Mouse (Mus musculus) heart, embryonic 10.5 days (tissue): ENCODE measurements around the gene Etfbkmt. TPM values are rescaled to one million over a fixed set of nuclear protein-coding genes. Genes with fewer than 3 reads are reported as not detected.
"Not testable (repeated sequence)": the region's sequence is repeated elsewhere in the genome, so short reads cannot be mapped to it uniquely, and the experiment has no call there.

ENCODE experiments used
- DNase-seq: peaks from one replicate; pipeline ENCODE4 v3.0.0-alpha.2; 2017; ENCODE audit warnings: low spot score
- H3K27ac ChIP-seq: fragments of 300-500 bp; sonication (generic); 2 replicates; pipeline ENCODE4 v1.5.1; 2016; ENCODE audit warnings: mild to moderate bottlenecking
- H3K27me3 ChIP-seq: fragments of 300-500 bp; sonication (generic); 2 replicates; pipeline ENCODE4 v1.6.1; 2016; ENCODE audit warnings: mild to moderate bottlenecking; ENCODE audit not compliant: poor library complexity, insufficient read depth, severe bottlenecking
- H3K36me3 ChIP-seq: fragments of 300-500 bp; sonication (generic); 2 replicates; pipeline ENCODE4 v1.6.1; 2016; ENCODE audit warnings: mild to moderate bottlenecking, moderate library complexity
- H3K4me1 ChIP-seq: fragments of 300-500 bp; sonication (generic); 2 replicates; pipeline ENCODE4 v1.6.1; 2016; ENCODE audit warnings: mild to moderate bottlenecking
- H3K4me3 ChIP-seq: fragments of 300-500 bp; sonication (generic); 2 replicates; pipeline ENCODE4 v1.5.1; 2016; ENCODE audit warnings: mild to moderate bottlenecking, moderate library complexity
- H3K9me3 ChIP-seq: fragments of 300-500 bp; sonication (generic); 2 replicates; pipeline ENCODE4 v1.6.1; 2016; ENCODE audit warnings: mild to moderate bottlenecking, moderate library complexity
- WGBS: fragments of 180-500 bp; shearing (Covaris S2); methylation state at CpG from one replicate; pipeline ENCODE4 v1.1.7; 2016; 5-methylcytosine and 5-hydroxymethylcytosine counted together
- polyA plus RNA-seq: library from polyadenylated mRNA; unstranded; fragments of >200 nt; fragmentation: Nextera tagmentation; extraction: Ambion mirVana; gene quantifications from 2 replicates; pipeline ENCODE4 v1.2.1, GENCODE M21; 2016

Gene Etfbkmt
- polyA plus RNA-seq, 1 experiment from 2014 or later: 19.9 TPM

DNA sequence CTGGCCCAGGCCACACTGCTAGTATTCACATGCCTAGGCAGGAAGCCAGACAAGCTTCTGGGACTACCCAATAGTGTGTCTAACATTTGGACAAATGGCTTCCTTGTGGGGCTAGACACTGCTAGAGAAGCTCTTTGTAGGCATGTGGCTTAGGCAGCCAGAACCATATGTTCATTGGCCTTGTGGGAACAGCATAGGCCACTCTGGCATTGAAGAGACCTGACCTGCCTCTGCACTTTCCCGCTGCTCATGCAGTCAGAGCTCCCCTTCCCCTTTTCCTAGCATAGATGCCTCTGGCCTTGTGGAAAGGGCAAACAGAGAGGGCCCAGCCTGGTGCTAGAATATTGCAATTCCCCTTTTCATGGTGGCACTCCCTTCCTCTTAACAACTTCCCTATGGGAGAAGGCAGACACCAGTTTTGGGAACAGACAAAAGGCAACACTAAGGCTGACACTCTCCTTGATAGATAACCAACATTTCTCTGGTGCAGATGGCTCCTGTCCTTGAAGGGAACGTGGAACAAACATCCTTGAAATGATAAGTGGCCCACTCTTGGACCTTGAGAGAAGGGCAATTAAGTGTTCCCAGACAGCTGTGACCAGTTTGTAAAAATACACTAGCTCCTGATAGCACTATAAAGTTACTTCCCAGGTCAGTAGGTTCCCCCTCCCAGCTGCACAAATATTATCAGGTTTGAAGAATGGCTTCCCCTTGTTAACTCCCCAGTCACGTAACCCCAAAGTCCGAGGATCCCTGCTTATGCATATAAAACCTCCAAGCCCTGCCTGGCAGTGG, 34.4 kb downstream of the Etfbkmt start:
- 62% methylated on average over 4 of the region's 4 CpGs for WGBS
- H3K9me3 ChIP-seq: no peaks in the 10 kb centered on the region
- peak overlapping the region; percentile 70 for H3K27ac ChIP-seq
- no peak overlapping the region for H3K4me3 ChIP-seq
- H3K27me3 ChIP-seq: no peaks in the 10 kb centered on the region
- peaks cover 16% of the 10 kb centered on the region for H3K4me1 ChIP-seq
- peaks cover 68% of the 10 kb centered on the region for H3K36me3 ChIP-seq
- DNase-seq: no peak

DNA sequence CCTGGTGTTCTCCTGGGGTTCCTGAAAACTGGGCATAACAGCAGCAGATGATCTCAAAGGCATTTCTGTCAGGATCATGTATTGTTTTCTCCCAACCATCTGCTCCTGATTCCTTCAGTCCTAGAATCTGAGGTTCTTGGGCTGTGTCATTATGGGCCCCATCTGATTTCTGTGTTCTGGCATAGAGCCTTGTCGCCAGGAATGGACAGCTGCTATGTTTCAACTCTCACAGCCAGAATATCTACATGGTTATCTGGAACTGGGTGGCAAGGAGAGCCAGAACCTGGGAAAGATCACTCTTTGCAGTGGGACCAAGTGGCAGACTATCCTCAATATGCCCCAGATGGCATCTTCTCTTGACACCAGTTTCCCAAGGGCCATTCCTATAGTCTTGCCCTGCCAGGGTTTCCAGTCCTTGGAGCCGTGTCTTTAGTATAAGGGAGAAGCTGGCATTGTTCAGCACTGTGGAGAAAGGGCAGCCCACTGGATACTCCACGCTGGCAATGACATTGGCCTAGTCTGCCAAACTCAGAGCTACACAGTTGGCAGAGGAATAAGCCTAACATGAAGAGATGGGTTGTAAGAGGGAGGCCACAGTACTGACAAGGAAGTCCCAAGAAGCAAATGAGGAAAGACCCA, 35.4 kb downstream of the Etfbkmt start:
- DNase-seq: no peak
- 94% methylated on average over 3 of the region's 3 CpGs for WGBS

DNA sequence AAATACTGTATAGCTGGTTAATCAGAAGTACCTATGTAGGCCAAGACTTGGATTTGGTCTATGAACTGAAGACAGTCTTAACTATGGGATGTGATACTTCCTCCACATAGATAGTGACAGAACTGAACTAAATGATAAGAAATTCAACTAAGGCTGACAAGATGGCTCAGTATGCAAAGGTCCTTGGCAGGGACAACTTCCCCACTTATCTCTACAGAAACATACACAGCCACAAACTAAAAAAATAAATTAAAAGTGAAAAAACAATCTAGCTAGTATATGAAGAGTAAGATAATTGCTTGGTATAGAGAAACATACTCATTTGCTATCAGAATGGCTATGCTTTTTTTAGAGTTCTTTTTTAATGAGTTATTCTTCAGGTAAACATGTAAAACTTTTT, 39.4 kb downstream of the Etfbkmt start:
- H3K27ac ChIP-seq: no peak overlapping the region
- peaks cover 97% of the 10 kb centered on the region for H3K36me3 ChIP-seq
- H3K27me3 ChIP-seq: no peaks in the 10 kb centered on the region
- peaks cover 11% of the 10 kb centered on the region for H3K4me1 ChIP-seq
- H3K9me3 ChIP-seq: peaks cover 5% of the 10 kb centered on the region; the same call in 1 of the 2 replicates
- H3K4me3 ChIP-seq: no peak overlapping the region
- DNase-seq: no peak

More for the DNA sequence above, 35.4 kb downstream of the Etfbkmt start:
- Histone ChIP-seq H3K4me1 (peaks cover 16% of the 10 kb centered on the region), H3K9me3 (no peaks in the 10 kb centered on the region), H3K27ac (no peak overlapping the region), H3K36me3 (peaks cover 69% of the 10 kb centered on the region), H3K27me3 (no peaks in the 10 kb centered on the region), H3K4me3 (no peak overlapping the region)

DNA sequence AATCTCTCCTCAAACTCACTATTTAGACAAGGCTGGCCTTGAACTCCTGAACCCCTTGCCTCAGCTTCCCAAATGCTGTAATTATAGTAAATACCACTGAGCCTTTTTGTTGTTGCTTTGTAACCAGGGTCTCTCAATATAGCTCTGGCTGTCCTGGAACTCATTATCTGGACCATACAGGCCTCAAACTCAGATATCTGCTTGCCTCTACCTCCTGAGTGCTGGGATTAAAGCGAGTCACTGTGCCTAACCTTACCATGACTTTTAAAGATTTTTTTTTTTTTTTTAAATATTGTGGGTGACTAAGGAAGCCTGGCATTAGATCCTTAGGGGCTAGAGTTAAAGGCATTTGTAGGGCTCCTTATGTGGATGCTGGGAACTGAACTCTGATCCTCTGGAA, 44.4 kb downstream of the Etfbkmt start:
- peaks cover 6% of the 10 kb centered on the region; the same call in 1 of the 2 replicates for H3K4me1 ChIP-seq
- no peak overlapping the region for H3K4me3 ChIP-seq
- H3K36me3 ChIP-seq: peaks cover 57% of the 10 kb centered on the region
- H3K27me3 ChIP-seq: no peaks in the 10 kb centered on the region
- peaks cover 5% of the 10 kb centered on the region; the same call in 1 of the 2 replicates for H3K9me3 ChIP-seq
- DNase-seq: no peak
- H3K27ac ChIP-seq: no peak overlapping the region
- WGBS: 88% methylated on average over 1 of the region's 1 CpGs

DNA sequence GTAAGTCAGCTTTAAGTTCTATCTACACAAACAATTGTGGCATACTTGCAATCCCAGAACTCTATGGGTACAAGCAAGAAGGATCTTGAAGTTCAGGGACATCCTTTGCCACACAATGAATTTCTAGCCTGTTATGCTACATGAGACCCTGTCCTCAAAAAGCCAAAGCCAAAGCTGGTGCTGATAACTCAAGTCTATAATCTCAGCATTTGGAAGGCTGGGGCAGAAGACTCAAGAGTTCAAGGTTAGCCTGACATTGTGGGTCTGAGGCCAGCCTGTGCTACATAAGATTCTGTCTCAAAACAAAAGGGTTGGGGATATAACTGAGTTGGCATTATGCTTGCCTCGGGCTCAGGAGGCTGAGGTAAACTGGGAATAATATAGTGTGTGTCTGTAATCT, 47.7 kb downstream of the Etfbkmt start:
- WGBS: 67% methylated on average over 1 of the region's 1 CpGs
- no peak for DNase-seq
- peaks cover 6% of the 10 kb centered on the region; the same call in 1 of the 2 replicates for H3K4me1 ChIP-seq
- peak overlapping the region; percentile 85 for H3K4me3 ChIP-seq
- H3K27ac ChIP-seq: peak overlapping the region; percentile 99
- H3K27me3 ChIP-seq: no peaks in the 10 kb centered on the region
- peaks cover 24% of the 10 kb centered on the region for H3K36me3 ChIP-seq
- H3K9me3 ChIP-seq: peaks cover 3% of the 10 kb centered on the region; the same call in 1 of the 2 replicates

DNA sequence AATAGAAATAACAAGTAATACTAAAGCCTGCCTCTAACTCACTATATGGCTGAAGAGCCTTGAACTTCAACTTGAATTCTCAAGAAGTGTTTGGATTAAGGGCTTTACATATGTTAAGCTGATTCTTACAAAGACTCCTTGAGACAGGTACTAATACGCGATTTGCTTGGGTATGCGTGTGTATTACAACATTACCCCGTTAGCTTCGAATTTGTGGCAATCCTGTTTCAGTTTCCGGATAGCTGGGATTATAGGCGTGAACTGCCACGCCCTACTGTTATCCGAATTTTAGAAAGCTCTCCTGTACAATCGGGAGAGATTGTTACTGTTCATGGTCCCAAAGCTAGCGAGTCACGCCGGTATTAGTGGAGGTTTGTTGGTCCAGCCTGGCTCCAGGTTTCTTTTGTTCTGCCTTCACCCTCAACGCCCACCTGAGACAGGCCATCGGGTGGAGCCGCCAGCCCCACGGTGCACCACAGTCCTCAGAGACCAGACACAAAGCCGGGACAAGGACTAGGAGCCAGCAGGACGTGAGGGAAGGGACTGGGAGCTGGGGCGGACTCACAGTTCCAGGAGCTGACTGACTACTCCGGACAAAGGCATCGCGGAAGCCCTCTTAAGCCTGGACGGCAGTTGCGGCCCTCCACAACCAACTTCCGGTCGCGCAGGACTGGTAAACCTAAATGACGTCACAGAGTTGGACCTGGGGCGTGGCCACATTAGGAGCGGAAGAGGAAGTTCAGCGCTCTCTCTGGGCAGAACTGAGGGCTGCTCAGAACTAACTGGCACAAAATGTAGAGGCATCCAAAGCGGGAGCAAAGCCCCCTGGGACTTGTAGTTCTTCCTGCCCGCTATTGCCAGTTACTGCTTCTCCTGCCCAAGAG, 48.6 kb downstream of the Etfbkmt start, which contains the start of gene Amn1:
TSS of gene Amn1 (minus strand) at position 672 of the 884 bp plus-strand sequence.
- Histone ChIP-seq H3K27ac (peak within 1 kb of the TSS; percentile 99), H3K4me1 (peaks cover 6% of the 10 kb centered on the region; the same call in 1 of the 2 replicates), H3K36me3 (peaks cover 15% of the 10 kb centered on the region), H3K4me3 (peak within 1 kb of the TSS; percentile 85), H3K9me3 (no peaks in the 10 kb centered on the region), H3K27me3 (no peaks in the 10 kb centered on the region)
- DNase-seq: peak; percentile 99
- 1% methylated on average over 34 of the region's 34 CpGs for WGBS

DNA sequence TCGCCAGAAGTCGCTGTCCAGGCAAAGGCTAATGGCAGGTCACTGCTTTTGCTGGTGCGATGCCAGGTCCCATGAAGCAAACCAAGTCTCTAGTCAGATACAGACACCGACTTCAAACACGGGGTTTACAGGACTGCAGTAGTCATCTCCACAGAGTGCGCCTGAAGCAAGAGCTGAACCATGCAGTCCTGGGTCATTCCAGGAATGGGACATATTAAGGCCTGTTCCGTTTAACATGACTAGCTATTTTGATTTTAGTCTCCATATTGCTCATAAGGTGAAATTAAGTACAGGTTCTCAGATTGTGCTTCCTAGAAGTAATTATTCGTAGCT, 49.2 kb downstream of the Etfbkmt start:
- peak overlapping the region; percentile 99 for H3K27ac ChIP-seq
- H3K36me3 ChIP-seq: peaks cover 9% of the 10 kb centered on the region
- H3K27me3 ChIP-seq: no peaks in the 10 kb centered on the region
- peak overlapping the region; percentile 85 for H3K4me3 ChIP-seq
- H3K4me1 ChIP-seq: peaks cover 6% of the 10 kb centered on the region; the same call in 1 of the 2 replicates
- no peak for DNase-seq
- H3K9me3 ChIP-seq: no peaks in the 10 kb centered on the region
- WGBS: 39% methylated on average over 8 of the region's 8 CpGs

DNA sequence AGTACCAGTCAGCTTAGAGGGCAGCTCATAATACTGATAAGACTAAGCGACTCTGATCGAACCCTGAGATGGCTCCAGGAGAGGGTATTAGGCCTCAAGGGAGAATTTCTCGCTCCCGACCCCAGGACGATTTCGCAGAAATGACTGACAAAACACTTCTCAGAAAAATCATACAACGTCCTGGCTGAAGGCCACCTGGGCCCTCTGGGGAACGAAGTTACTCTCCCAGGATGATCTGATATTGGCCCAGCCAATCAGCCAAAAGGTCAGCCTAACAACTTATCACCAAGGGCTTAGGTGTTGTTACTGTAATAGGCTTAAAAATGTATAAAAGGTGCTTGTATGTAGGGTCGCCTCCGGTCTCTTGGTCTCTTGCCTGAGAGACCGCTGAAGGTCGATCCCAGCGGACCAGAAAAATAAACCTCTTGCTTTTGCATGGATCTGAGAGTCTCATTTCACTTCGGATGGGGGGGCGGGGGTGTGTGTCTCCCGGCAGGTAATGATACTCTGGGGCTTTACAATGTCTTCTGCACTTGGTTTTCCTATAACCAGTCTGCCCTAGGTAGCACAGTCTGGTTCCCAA, 49.8 kb downstream of the Etfbkmt start:
- DNase-seq: no peak
- H3K9me3 ChIP-seq: no peaks in the 10 kb centered on the region
- H3K27me3 ChIP-seq: no peaks in the 10 kb centered on the region
- H3K27ac ChIP-seq: no peak overlapping the region
- 90% methylated on average over 16 of the region's 16 CpGs for WGBS
- H3K36me3 ChIP-seq: peaks cover 3% of the 10 kb centered on the region; the same call in 1 of the 2 replicates
- peaks cover 6% of the 10 kb centered on the region; the same call in 1 of the 2 replicates for H3K4me1 ChIP-seq
- H3K4me3 ChIP-seq: no peak overlapping the region

DNA sequence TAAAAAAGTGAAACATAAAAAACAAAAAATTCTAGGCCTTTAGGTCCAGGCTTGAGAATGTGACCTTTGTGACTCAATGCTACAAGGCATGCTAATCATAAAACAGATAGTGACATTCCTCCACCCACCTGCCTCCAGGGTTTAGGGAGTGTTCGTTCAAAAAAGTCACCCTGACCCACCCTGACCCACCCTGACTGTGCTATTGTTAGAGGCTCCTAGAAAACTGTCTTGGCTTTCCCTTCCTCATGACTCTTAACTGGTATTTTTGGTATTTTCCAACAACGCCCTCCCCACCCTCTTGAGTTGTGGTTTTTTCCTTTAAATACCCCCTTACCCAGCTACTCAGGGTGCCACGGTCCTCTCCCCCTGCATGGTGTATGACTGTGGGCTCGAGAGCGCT, 52.3 kb downstream of the Etfbkmt start:
- WGBS: 88% methylated on average over 5 of the region's 5 CpGs
- not testable (repeated sequence) for H3K4me1 ChIP-seq, H3K4me3 ChIP-seq, H3K9me3 ChIP-seq, H3K36me3 ChIP-seq, DNase-seq, H3K27me3 ChIP-seq, H3K27ac ChIP-seq

DNA sequence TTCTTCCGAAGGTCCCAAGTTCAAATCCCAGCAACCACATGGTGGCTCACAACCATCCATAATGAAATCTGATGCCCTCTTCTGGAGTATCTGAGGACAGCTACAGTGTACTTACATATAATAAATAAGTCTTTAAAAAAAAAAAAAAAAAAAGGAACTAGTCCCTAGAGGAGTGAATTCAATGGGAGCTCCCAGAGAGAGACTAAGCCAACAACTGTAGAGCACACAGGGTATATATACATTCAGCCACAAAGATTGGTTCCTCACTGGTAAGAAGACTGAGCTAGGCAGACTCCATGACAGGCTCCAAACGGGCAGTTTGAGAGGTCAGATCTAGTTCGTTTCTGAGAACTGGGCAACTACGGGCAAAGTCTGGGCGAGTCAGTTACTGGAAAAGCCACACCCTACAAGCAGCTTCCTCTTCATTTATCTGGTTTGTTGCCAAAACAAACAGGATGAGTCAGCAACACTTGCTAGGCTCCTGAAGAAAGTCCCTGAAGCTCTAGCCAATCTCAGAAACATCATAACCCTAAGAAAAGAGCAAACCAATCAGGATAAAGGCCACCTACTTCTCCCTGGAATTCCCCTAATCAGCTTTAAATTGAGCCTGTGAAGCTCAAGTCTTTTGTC, 53.7 kb downstream of the Etfbkmt start:
- Histone ChIP-seq H3K4me3 (no peak overlapping the region), H3K36me3 (no peaks in the 10 kb centered on the region), H3K4me1 (no peaks in the 10 kb centered on the region), H3K27me3 (no peaks in the 10 kb centered on the region), H3K9me3 (no peaks in the 10 kb centered on the region), H3K27ac (no peak overlapping the region)
- 63% methylated on average over 5 of the region's 5 CpGs for WGBS
- peak; percentile 90 for DNase-seq

DNA sequence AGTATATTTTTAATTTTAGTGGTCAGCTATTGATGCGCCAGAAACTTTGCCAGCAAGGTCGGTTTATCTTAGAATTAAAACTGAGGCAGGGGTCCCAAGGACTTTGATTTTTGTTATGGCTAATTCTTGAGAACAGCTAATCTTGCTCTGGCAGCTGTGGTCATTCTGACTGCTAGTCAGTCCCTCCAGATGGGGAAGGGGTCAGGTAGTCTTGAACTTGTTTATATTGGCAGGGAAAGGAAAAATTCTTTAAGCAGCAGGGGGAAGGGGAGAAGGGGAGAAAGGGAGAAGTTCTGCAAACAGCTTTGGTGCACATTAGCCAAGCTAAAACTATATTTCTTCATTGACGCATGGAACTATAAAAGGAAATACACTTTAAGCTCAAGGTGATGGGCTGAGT, 57.5 kb downstream of the Etfbkmt start:
- DNase-seq: no peak
- Histone ChIP-seq H3K4me1 (no peaks in the 10 kb centered on the region), H3K4me3 (no peak overlapping the region), H3K9me3 (no peaks in the 10 kb centered on the region), H3K36me3 (no peaks in the 10 kb centered on the region), H3K27me3 (no peaks in the 10 kb centered on the region), H3K27ac (no peak overlapping the region)
- WGBS: 72% methylated on average over 3 of the region's 3 CpGs

DNA sequence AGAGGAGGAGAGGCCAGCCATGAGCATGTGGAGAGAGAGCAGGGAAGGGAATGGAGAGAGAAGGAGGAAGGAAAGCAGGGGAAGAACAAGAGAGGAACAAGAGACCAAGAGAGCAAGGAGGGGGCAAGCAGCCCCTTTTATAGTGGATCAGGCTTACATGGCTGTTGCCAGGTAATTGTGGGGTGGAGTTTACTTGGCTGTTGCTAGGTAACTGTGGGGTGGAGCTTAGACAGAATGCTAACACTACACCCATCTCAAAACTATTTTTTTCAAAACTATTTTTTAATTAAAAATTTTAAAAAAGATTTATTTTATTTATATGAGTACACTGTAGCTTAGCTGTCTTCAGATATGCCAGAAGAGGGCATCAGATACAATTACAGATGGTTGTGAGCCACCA, 58.9 kb downstream of the Etfbkmt start:
- Histone ChIP-seq H3K4me3 (no peak overlapping the region), H3K27ac (no peak overlapping the region), H3K27me3 (no peaks in the 10 kb centered on the region), H3K36me3 (no peaks in the 10 kb centered on the region), H3K9me3 (no peaks in the 10 kb centered on the region), H3K4me1 (no peaks in the 10 kb centered on the region)
- no peak for DNase-seq
